Mouse (Mus musculus) limb, embryonic 13.5 days (tissue): ENCODE results near the gene Frmd4a. TPM values are rescaled to one million over a fixed set of nuclear protein-coding genes. Genes with fewer than 3 reads are reported as not detected.

Experiments used
- ATAC-seq: fragments of 200-750 bp; cut with Nextera tagmentation; 2 replicates; pipeline ENCODE4 v1.8.0; 2017; ENCODE audit warnings: low read depth, moderate number of reproducible peaks, moderate TSS enrichment; ENCODE audit not compliant: low FRiP score
- H3K27ac ChIP-seq: fragments of 300-500 bp; sonication (generic); 2 replicates; pipeline ENCODE4 v1.5.1; 2015; ENCODE audit warnings: inconsistent platforms, mild to moderate bottlenecking, moderate library complexity
- H3K27me3 ChIP-seq: fragments of 300-500 bp; sonication (generic); 2 replicates; pipeline ENCODE4 v1.6.1; 2015; ENCODE audit warnings: mild to moderate bottlenecking, inconsistent platforms
- H3K36me3 ChIP-seq: fragments of 300-500 bp; sonication (generic); 2 replicates; pipeline ENCODE4 v1.6.1; 2015; ENCODE audit warnings: inconsistent platforms, mild to moderate bottlenecking, moderate library complexity
- H3K4me1 ChIP-seq: fragments of 300-500 bp; sonication (generic); 2 replicates; pipeline ENCODE4 v1.6.1; 2015; ENCODE audit warnings: inconsistent platforms
- H3K4me2 ChIP-seq: fragments of 300-500 bp; sonication (generic); replicated peaks from 2 replicates; pipeline ENCODE4 v1.6.1; 2015; ENCODE audit warnings: inconsistent platforms, mild to moderate bottlenecking, moderate library complexity
- H3K4me3 ChIP-seq: fragments of 300-500 bp; sonication (generic); 2 replicates; pipeline ENCODE4 v1.5.1; 2015; ENCODE audit warnings: moderate library complexity, mild to moderate bottlenecking, inconsistent platforms
- H3K9ac ChIP-seq: fragments of 300-500 bp; sonication (generic); 2 replicates; pipeline ENCODE4 v1.6.1; 2015; ENCODE audit warnings: mild to moderate bottlenecking, inconsistent platforms
- H3K9me3 ChIP-seq: fragments of 300-500 bp; sonication (generic); 2 replicates; pipeline ENCODE4 v1.6.1; 2016; ENCODE audit warnings: inconsistent platforms
- WGBS: fragments of 180-500 bp; shearing (Covaris S2); methylation state at CpG from one replicate; pipeline ENCODE4 v1.1.7; 2015; 5-methylcytosine and 5-hydroxymethylcytosine counted together
- polyA plus RNA-seq: library from polyadenylated mRNA; unstranded; fragments of >200 nt; fragmentation: Nextera tagmentation; extraction: Ambion mirVana; gene quantifications from 2 replicates; pipeline ENCODE4 v1.2.1, GENCODE M21; 2015

Gene Frmd4a
- polyA plus RNA-seq, 1 experiment from 2014 or later, result 68.1 TPM

GRCm38 (mm10) chr2:4532198-4532568, 514.7 kb downstream of the Frmd4a start:
- no peaks in the 10 kb centered on the region for H3K4me1 ChIP-seq
- H3K4me3 ChIP-seq, result no peak overlapping the region
- no peak overlapping the region for H3K4me2 ChIP-seq
- H3K9ac ChIP-seq, result no peak overlapping the region
- no peaks in the 10 kb centered on the region for H3K27me3 ChIP-seq
- no peak for ATAC-seq
- peaks cover 80% of the 10 kb centered on the region for H3K36me3 ChIP-seq
- H3K9me3 ChIP-seq, result no peaks in the 10 kb centered on the region
- no peak overlapping the region for H3K27ac ChIP-seq
- whole genome bisulfite sequencing, result 94% methylated on average over 5 of the region's 5 CpGs

- Histone ChIP-seq H3K36me3 (peaks cover 88% of the 10 kb centered on the region), H3K27ac (no peak overlapping the region), H3K9me3 (no peaks in the 10 kb centered on the region), H3K4me2 (no peak overlapping the region), H3K9ac (no peak overlapping the region), H3K4me1 (no peaks in the 10 kb centered on the region), H3K27me3 (no peaks in the 10 kb centered on the region), H3K4me3 (no peak overlapping the region)
- ATAC-seq, result no peak
- 82% methylated on average over 6 of the region's 6 CpGs for WGBS
Observed at GRCm38 (mm10) chr2:4532945-4533344, 515.4 kb downstream of the Frmd4a start.

GRCm38 (mm10) chr2:4535187-4535864, 517.8 kb downstream of the Frmd4a start:
- Histone ChIP-seq H3K27me3 (no peaks in the 10 kb centered on the region), H3K4me1 (peaks cover 8% of the 10 kb centered on the region; the same call in 1 of the 2 replicates), H3K9me3 (no peaks in the 10 kb centered on the region), H3K36me3 (peaks cover 89% of the 10 kb centered on the region), H3K9ac (no peak overlapping the region), H3K27ac (no peak overlapping the region), H3K4me2 (no peak overlapping the region), H3K4me3 (no peak overlapping the region)
- ATAC-seq, result no peak
- 91% methylated on average over 9 of the region's 9 CpGs for WGBS

GRCm38 (mm10) chr2:4541330-4541729, 523.8 kb downstream of the Frmd4a start:
- H3K9ac ChIP-seq, result no peak overlapping the region
- no peak overlapping the region for H3K27ac ChIP-seq
- H3K36me3 ChIP-seq, result peaks cover 80% of the 10 kb centered on the region
- H3K4me2 ChIP-seq, result no peak overlapping the region
- no peak overlapping the region for H3K4me3 ChIP-seq
- 32% methylated on average over 4 of the region's 4 CpGs for WGBS
- H3K4me1 ChIP-seq, result peaks cover 54% of the 10 kb centered on the region
- H3K27me3 ChIP-seq, result no peaks in the 10 kb centered on the region
- 0 out of 2 replicates have a peak, but pooled peaks have one; percentile 10 for ATAC-seq
- H3K9me3 ChIP-seq, result no peaks in the 10 kb centered on the region

- Histone ChIP-seq H3K36me3 (peaks cover 77% of the 10 kb centered on the region), H3K4me1 (peaks cover 61% of the 10 kb centered on the region), H3K9me3 (no peaks in the 10 kb centered on the region), H3K27me3 (no peaks in the 10 kb centered on the region), H3K4me3 (no peak overlapping the region), H3K27ac (no peak overlapping the region), H3K4me2 (no peak overlapping the region), H3K9ac (no peak overlapping the region)
- 31% methylated on average over 11 of the region's 11 CpGs for WGBS
- ATAC-seq, result peak; percentile 76
Observed at GRCm38 (mm10) chr2:4541844-4542628, 524.5 kb downstream of the Frmd4a start.

GRCm38 (mm10) chr2:4542629-4543416, 525.3 kb downstream of the Frmd4a start:
- Histone ChIP-seq H3K4me2 (no peak overlapping the region), H3K9me3 (no peaks in the 10 kb centered on the region), H3K4me1 (peaks cover 69% of the 10 kb centered on the region), H3K9ac (no peak overlapping the region), H3K27me3 (no peaks in the 10 kb centered on the region), H3K36me3 (peaks cover 69% of the 10 kb centered on the region), H3K4me3 (no peak overlapping the region), H3K27ac (no peak overlapping the region)
- ATAC-seq, result no peak
- 47% methylated on average over 11 of the region's 11 CpGs for WGBS

GRCm38 (mm10) chr2:4543417-4543775, 525.9 kb downstream of the Frmd4a start:
- 20% methylated on average over 1 of the region's 1 CpGs for WGBS
- H3K9ac ChIP-seq, result no peak overlapping the region
- H3K27me3 ChIP-seq, result no peaks in the 10 kb centered on the region
- no peak overlapping the region for H3K4me2 ChIP-seq
- no peaks in the 10 kb centered on the region for H3K9me3 ChIP-seq
- peaks cover 74% of the 10 kb centered on the region for H3K4me1 ChIP-seq
- H3K36me3 ChIP-seq, result peaks cover 64% of the 10 kb centered on the region
- no peak overlapping the region for H3K4me3 ChIP-seq
- no peak for ATAC-seq
- no peak overlapping the region for H3K27ac ChIP-seq

GRCm38 (mm10) chr2:4544360-4544759, 526.8 kb downstream of the Frmd4a start:
- Histone ChIP-seq H3K36me3 (peaks cover 72% of the 10 kb centered on the region), H3K27ac (no peak overlapping the region), H3K4me2 (no peak overlapping the region), H3K4me3 (no peak overlapping the region), H3K27me3 (no peaks in the 10 kb centered on the region), H3K4me1 (peaks cover 75% of the 10 kb centered on the region), H3K9ac (no peak overlapping the region), H3K9me3 (no peaks in the 10 kb centered on the region)
- no peak for ATAC-seq
- 55% methylated on average over 5 of the region's 5 CpGs for WGBS

- Histone ChIP-seq H3K4me1 (peaks cover 71% of the 10 kb centered on the region), H3K4me2 (no peak overlapping the region), H3K9me3 (no peaks in the 10 kb centered on the region), H3K4me3 (no peak overlapping the region), H3K27me3 (no peaks in the 10 kb centered on the region), H3K36me3 (peaks cover 72% of the 10 kb centered on the region), H3K9ac (no peak overlapping the region), H3K27ac (no peak overlapping the region)
- 85% methylated on average over 6 of the region's 6 CpGs for WGBS
- ATAC-seq, result no peak
Observed at GRCm38 (mm10) chr2:4545261-4545660, 527.7 kb downstream of the Frmd4a start.

- Histone ChIP-seq H3K4me1 (peaks cover 64% of the 10 kb centered on the region), H3K27ac (peak overlapping the region; percentile 22; the same call in 1 of the 2 replicates), H3K4me3 (no peak overlapping the region), H3K4me2 (no peak overlapping the region), H3K9ac (no peak overlapping the region), H3K36me3 (peaks cover 70% of the 10 kb centered on the region), H3K9me3 (no peaks in the 10 kb centered on the region), H3K27me3 (no peaks in the 10 kb centered on the region)
- 13% methylated on average over 5 of the region's 5 CpGs for whole genome bisulfite sequencing
- peak; percentile 66 for ATAC-seq
Observed at GRCm38 (mm10) chr2:4547003-4547662, 529.6 kb downstream of the Frmd4a start.

GRCm38 (mm10) chr2:4549271-4549670, 531.8 kb downstream of the Frmd4a start:
- no peak overlapping the region for H3K27ac ChIP-seq
- H3K9me3 ChIP-seq, result no peaks in the 10 kb centered on the region
- H3K4me1 ChIP-seq, result peaks cover 47% of the 10 kb centered on the region
- 90% methylated on average over 14 of the region's 14 CpGs for WGBS
- peaks cover 60% of the 10 kb centered on the region for H3K36me3 ChIP-seq
- no peaks in the 10 kb centered on the region for H3K27me3 ChIP-seq
- no peak for ATAC-seq
- H3K4me3 ChIP-seq, result no peak overlapping the region
- no peak overlapping the region for H3K9ac ChIP-seq
- H3K4me2 ChIP-seq, result no peak overlapping the region
